Mouse (Mus musculus) liver, embryonic 14.5 days (tissue): ENCODE measurements around the gene Nav2.

ENCODE experiments used
- CTCF ChIP-seq: IDR thresholded peaks from 2 replicates; pipeline ENCODE4 v1.5.1; 2016; ENCODE audit warnings: antibody characterized with exemption, low read depth, control low read depth
- EP300 ChIP-seq: IDR thresholded peaks from 2 replicates; pipeline ENCODE4 v1.6.1; 2016; ENCODE audit warnings: antibody characterized with exemption, low read depth

- TF ChIP-seq CTCF (no peak), EP300 (no peak)
Observed at GRCm38 (mm10) chr7:49451240-49451639, 542.7 kb downstream of the Nav2 start.
